Mouse (Mus musculus): ENCODE measurements around the gene Trnp1. TPM values are rescaled to one million over a fixed set of nuclear protein-coding genes. Genes with fewer than 3 reads are reported as not detected.
A peak's percentile ranks its signal among the peaks of the same experiment; 100 is the strongest.

The Trnp1 gene
- polyA plus RNA-seq (2014; fragmentation: Nextera tagmentation; extraction: Ambion mirVana), result 1.5 TPM in 2 replicates

DNA sequence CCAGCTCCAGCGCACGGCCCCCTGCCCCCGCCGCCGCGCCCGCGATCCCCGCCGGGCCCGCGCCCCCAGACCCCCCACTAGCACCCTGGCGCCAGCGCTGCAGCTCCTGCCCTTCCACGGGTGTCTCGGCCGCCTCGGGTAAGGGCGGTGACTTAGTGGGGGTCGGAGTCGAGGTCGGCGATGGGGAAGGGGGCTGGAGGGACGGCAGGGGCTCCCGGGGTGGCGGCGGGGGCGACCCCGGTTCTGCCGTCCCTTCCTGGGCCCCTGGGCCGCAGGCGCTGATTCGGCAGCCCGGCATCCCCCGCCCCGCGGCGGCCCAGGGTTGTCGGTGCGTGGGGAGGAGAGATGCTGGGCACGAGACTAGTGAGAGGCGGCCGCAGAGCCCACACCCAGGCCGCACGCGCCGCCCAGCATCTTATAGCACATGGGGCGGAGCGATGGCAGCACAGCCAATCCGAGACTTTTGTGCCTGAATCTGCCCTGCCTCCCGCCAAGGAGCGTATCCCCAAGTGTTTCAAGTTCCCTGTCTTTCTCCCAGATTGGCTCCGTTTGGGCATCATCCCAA is at the start of gene Trnp1:
TSS of gene Trnp1 (minus strand) at position 391 of the 565 bp plus-strand sequence.
- peak within 1 kb of the TSS; percentile 56 for H3K4me3 ChIP-seq (ENCODE audit: low read depth, low read length)
- ATAC-seq (ENCODE audit: low FRiP score) (peak; percentile 88), DNase-seq (ENCODE audit: low spot score, missing footprints) (peak; percentile 94)
- H3K4me2 ChIP-seq, result peak within 1 kb of the TSS; percentile 99
- no peaks in the 10 kb centered on the region for H3K36me3 ChIP-seq (ENCODE audit: control insufficient read depth, insufficient read depth, low read length)
- H3K27ac ChIP-seq (ENCODE audit: low read depth, low read length), result no peak within 1 kb of the TSS
- H3K9me3 ChIP-seq (ENCODE audit: control insufficient read depth, low read length), result no peaks in the 10 kb centered on the region
- peaks cover 67% of the 10 kb centered on the region for H3K27me3 ChIP-seq (ENCODE audit: control insufficient read depth, insufficient read depth, low read length)
- peak within 1 kb of the TSS; percentile 60 for H3K9ac ChIP-seq (ENCODE audit: low read length)
- H3K4me1 ChIP-seq (ENCODE audit: control insufficient read depth, insufficient read depth, low read length), result peaks cover 14% of the 10 kb centered on the region
- WGBS, result under 1% methylated on average over 47 of the region's 53 CpGs

DNA sequence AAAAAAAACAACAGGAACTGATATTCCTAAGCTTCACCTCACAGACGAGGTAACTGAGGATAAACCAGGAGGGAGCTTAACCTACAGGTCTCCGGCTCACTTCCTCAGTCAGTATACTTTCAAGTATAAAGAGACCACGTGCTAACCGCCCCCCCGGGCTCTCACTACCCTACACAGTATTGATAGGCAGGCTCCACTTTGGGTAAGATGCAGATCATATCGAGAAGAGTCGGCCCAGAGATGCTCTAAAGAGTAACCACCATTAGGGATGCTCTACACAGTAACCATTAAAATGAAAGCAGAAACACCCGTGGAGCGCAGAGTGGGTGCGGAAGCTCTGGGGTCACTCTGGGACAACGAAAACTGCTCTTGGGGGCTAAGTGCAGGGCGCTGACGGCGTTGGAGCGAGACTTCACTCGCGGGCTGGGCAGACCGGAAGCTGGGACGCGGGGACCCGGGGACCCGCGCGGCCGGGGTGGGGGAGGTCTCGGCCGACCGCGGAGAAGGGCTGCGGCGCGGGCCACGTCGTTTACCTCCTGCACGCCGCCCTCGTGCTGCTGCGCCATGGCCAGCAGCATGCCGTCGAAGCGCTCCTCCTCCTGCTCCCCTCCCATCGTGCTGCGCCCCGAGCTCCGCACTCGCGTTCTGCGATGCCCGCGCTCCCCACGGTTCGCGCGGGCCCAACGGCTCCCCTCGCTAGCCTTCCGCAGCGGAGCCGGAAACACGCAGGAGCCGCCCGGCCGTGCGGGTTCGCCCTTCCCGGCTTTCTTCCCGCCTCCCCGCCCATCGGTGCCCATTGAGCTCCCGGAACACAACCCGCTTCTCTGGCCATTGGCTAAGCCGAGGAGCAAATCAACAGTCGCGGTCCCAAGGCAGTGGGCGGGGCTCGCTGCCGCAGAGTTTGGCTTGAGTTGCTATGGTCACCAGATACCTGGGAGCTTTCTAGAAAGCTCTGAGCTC is 47.2 kb upstream of the Trnp1 start, which contains the start of gene Nudc:
TSS of gene Nudc (minus strand) at position 725 of the 960 bp plus-strand sequence.
- Histone ChIP-seq H3K36me3 (ENCODE audit: control insufficient read depth, insufficient read depth, low read length) (peaks cover 5% of the 10 kb centered on the region; the same call in 1 of the 2 replicates), H3K27ac (ENCODE audit: low read depth, low read length) (peak within 1 kb of the TSS; percentile 62), H3K4me1 (ENCODE audit: control insufficient read depth, insufficient read depth, low read length) (peaks cover 10% of the 10 kb centered on the region; the same call in 1 of the 2 replicates), H3K9ac (ENCODE audit: low read length) (peak within 1 kb of the TSS; percentile 75), H3K4me2 (peak within 1 kb of the TSS; percentile 78), H3K4me3 (ENCODE audit: low read depth, low read length) (peak within 1 kb of the TSS; percentile 94), H3K9me3 (ENCODE audit: control insufficient read depth, low read length) (no peaks in the 10 kb centered on the region), H3K27me3 (ENCODE audit: control insufficient read depth, insufficient read depth, low read length) (no peaks in the 10 kb centered on the region)
- WGBS, result under 1% methylated on average over 76 of the region's 77 CpGs
- ATAC-seq (ENCODE audit: low FRiP score) (peak; percentile 99), DNase-seq (ENCODE audit: low spot score, missing footprints) (peak; percentile 97)

DNA sequence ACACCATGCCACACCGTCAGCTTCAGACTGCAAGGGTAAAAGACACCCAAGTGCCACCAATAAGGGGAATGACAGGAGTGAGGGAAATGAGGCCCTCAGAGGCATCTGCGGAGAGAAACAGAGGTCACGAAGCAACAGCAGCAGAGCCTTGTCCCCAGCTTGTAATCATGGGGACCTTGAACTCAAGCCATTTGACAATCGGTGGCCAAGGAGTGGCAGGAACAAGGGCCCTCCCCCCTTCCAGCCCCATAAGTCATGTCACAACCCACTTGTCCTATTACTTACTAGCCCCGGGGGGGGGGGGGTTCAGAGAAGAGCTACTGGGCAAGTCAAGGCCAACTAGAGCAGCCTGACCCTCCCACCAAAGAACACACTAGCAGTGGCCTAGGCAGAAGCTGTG is 38.3 kb upstream of the Trnp1 start:
- WGBS, result 94% methylated on average over 5 of the region's 5 CpGs

DNA sequence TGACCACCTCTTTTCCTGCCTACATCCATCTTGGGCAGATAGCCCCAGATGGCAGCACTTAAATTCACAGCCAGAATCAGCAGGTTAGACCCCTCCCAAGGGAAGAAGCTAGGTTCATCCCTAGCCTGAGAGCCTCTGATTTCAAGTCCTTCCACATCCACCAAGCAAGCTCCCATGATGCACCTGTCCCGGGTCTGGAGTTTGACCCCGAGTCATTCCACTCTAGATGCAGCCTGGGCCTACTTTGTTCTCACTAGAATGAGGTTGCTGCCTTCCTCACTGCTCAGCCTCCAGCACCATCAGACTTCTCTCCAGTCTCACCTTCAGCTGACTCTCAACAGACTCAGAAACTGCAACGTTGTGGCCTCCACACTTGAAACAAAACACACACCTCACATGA is 37.7 kb upstream of the Trnp1 start:
- WGBS, result 95% methylated on average over 3 of the region's 3 CpGs
- no peak for ATAC-seq (ENCODE audit: low FRiP score)

More for the DNA sequence above, 38.3 kb upstream of the Trnp1 start:
- no peak overlapping the region for H3K9ac ChIP-seq (ENCODE audit: low read length)
- H3K4me3 ChIP-seq (ENCODE audit: low read depth, low read length), result no peak overlapping the region
- H3K36me3 ChIP-seq (ENCODE audit: control insufficient read depth, insufficient read depth, low read length), result peaks cover 31% of the 10 kb centered on the region
- H3K4me2 ChIP-seq, result no peak overlapping the region
- H3K27ac ChIP-seq (ENCODE audit: low read depth, low read length), result no peak overlapping the region
- H3K4me1 ChIP-seq (ENCODE audit: control insufficient read depth, insufficient read depth, low read length), result no peaks in the 10 kb centered on the region
- no peaks in the 10 kb centered on the region for H3K27me3 ChIP-seq (ENCODE audit: control insufficient read depth, insufficient read depth, low read length)
- ATAC-seq (ENCODE audit: low FRiP score), result no peak
- H3K9me3 ChIP-seq (ENCODE audit: control insufficient read depth, low read length), result no peaks in the 10 kb centered on the region
- DNase-seq (ENCODE audit: low spot score, missing footprints), result no peak

DNA sequence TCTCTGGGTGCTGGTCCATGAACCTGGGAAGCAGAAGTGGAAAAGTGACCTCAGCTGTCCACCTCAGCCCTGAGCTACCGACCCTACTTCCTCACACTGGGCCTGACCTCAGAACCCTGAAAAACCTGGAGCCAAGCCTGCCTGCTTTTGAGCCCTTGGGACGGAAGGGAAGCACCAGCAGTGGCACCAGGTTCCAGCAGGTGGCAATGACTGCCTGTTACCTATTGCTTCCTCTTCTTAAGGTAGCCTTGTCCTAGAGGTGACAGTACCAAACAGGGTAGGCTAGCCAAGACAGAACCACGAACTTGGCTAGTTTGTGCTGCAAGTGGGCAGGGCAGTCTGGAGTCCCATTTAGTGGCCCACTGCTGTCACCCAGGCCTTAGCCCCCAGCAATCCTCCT is 34.4 kb upstream of the Trnp1 start:
- Histone ChIP-seq H3K9me3 (ENCODE audit: control insufficient read depth, low read length) (no peaks in the 10 kb centered on the region), H3K36me3 (ENCODE audit: control insufficient read depth, insufficient read depth, low read length) (peaks cover 37% of the 10 kb centered on the region), H3K9ac (ENCODE audit: low read length) (no peak overlapping the region), H3K27ac (ENCODE audit: low read depth, low read length) (no peak overlapping the region), H3K27me3 (ENCODE audit: control insufficient read depth, insufficient read depth, low read length) (no peaks in the 10 kb centered on the region), H3K4me2 (no peak overlapping the region), H3K4me3 (ENCODE audit: low read depth, low read length) (no peak overlapping the region), H3K4me1 (ENCODE audit: control insufficient read depth, insufficient read depth, low read length) (no peaks in the 10 kb centered on the region)
- no peak for ATAC-seq (ENCODE audit: low FRiP score)
- WGBS, result 91% methylated on average over 3 of the region's 3 CpGs
- no peak for DNase-seq (ENCODE audit: low spot score, missing footprints)

More for the DNA sequence above, 37.7 kb upstream of the Trnp1 start:
- H3K36me3 ChIP-seq (ENCODE audit: control insufficient read depth, insufficient read depth, low read length), result peaks cover 36% of the 10 kb centered on the region
- no peak overlapping the region for H3K4me3 ChIP-seq (ENCODE audit: low read depth, low read length)
- H3K4me2 ChIP-seq, result no peak overlapping the region
- no peaks in the 10 kb centered on the region for H3K4me1 ChIP-seq (ENCODE audit: control insufficient read depth, insufficient read depth, low read length)
- no peaks in the 10 kb centered on the region for H3K9me3 ChIP-seq (ENCODE audit: control insufficient read depth, low read length)
- no peaks in the 10 kb centered on the region for H3K27me3 ChIP-seq (ENCODE audit: control insufficient read depth, insufficient read depth, low read length)
- H3K27ac ChIP-seq (ENCODE audit: low read depth, low read length), result no peak overlapping the region
- no peak overlapping the region for H3K9ac ChIP-seq (ENCODE audit: low read length)
- DNase-seq (ENCODE audit: low spot score, missing footprints), result no peak

DNA sequence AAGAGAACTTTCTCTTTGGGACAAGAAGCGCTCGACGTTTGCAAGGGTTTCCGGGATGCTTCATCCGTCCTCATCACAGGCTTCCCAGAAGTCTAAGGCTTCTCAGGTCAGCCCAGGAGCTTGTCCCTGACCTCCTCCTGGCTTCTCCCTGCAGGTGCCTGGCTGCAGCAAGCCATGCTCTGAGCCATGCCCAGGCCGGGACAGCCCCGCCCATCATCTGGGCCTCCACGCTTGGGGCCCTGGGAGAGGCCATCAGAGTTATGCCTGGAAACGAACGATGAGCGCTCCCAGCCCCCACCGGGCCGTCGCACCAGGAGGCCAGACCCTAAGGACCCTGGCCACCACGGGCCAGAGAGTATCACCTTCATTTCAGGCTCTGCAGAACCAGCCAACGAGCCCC is 29.4 kb upstream of the Trnp1 start:
- Histone ChIP-seq H3K9ac (ENCODE audit: low read length) (no peak overlapping the region), H3K4me2 (no peak overlapping the region), H3K9me3 (ENCODE audit: control insufficient read depth, low read length) (no peaks in the 10 kb centered on the region), H3K36me3 (ENCODE audit: control insufficient read depth, insufficient read depth, low read length) (peaks cover 14% of the 10 kb centered on the region), H3K27me3 (ENCODE audit: control insufficient read depth, insufficient read depth, low read length) (no peaks in the 10 kb centered on the region), H3K4me3 (ENCODE audit: low read depth, low read length) (no peak overlapping the region), H3K27ac (ENCODE audit: low read depth, low read length) (no peak overlapping the region), H3K4me1 (ENCODE audit: control insufficient read depth, insufficient read depth, low read length) (no peaks in the 10 kb centered on the region)
- DNase-seq (ENCODE audit: low spot score, missing footprints) (peak; percentile 71), ATAC-seq (ENCODE audit: low FRiP score) (no peak)
- 75% methylated on average over 16 of the region's 16 CpGs for WGBS

DNA sequence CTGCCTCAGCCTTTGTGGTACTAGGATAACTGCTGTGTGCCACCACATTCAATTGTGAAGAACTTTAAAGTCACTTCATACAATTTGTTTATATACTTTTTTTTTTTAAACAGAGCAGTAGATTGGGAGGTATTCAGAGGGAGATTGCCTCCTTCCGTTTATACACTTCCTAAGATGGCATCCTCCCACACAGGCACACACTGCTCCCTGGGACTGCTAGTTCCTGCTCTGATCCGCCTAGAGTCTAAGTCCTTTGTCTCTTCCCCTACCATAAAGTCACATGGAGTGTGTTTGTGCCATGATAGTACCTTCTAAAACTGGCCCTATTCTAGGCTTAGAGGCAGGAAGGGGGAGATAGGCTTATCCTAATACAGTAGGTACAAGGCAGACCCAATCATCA is 23.2 kb upstream of the Trnp1 start:
- DNase-seq (ENCODE audit: low spot score, missing footprints) (no peak), ATAC-seq (ENCODE audit: low FRiP score) (no peak)
- H3K4me3 ChIP-seq (ENCODE audit: low read depth, low read length), result no peak overlapping the region
- no peak overlapping the region for H3K9ac ChIP-seq (ENCODE audit: low read length)
- H3K36me3 ChIP-seq (ENCODE audit: control insufficient read depth, insufficient read depth, low read length), result no peaks in the 10 kb centered on the region
- WGBS, result 71% methylated on average over 2 of the region's 2 CpGs
- peaks cover 34% of the 10 kb centered on the region for H3K27me3 ChIP-seq (ENCODE audit: control insufficient read depth, insufficient read depth, low read length)
- H3K4me2 ChIP-seq, result no peak overlapping the region
- H3K27ac ChIP-seq (ENCODE audit: low read depth, low read length), result no peak overlapping the region
- H3K9me3 ChIP-seq (ENCODE audit: control insufficient read depth, low read length), result no peaks in the 10 kb centered on the region
- no peaks in the 10 kb centered on the region for H3K4me1 ChIP-seq (ENCODE audit: control insufficient read depth, insufficient read depth, low read length)

DNA sequence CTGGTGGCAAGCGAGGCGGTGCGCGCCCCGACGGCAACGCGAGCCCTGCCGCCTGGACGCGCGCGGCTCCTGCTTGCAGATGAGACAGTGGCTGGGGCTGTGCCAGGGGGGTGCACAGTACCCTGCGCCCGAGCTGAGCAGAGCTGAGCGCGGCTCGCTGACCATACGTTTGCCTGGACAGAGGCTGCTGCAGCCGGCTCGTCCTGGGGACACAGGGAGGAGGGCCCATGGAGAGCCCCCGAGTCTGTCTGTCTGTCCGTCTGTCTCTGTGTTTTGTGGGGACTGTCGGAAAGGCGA is 21.0 kb upstream of the Trnp1 start:
- peaks cover 34% of the 10 kb centered on the region for H3K27me3 ChIP-seq (ENCODE audit: control insufficient read depth, insufficient read depth, low read length)
- DNase-seq (ENCODE audit: low spot score, missing footprints), result peak; percentile 84
- no peaks in the 10 kb centered on the region for H3K9me3 ChIP-seq (ENCODE audit: control insufficient read depth, low read length)
- H3K9ac ChIP-seq (ENCODE audit: low read length), result no peak overlapping the region
- H3K4me3 ChIP-seq (ENCODE audit: low read depth, low read length), result peak overlapping the region; percentile 20
- 8% methylated on average over 25 of the region's 25 CpGs for WGBS
- H3K36me3 ChIP-seq (ENCODE audit: control insufficient read depth, insufficient read depth, low read length), result no peaks in the 10 kb centered on the region
- no peak for ATAC-seq (ENCODE audit: low FRiP score)
- H3K4me2 ChIP-seq, result peak overlapping the region; percentile 32
- H3K27ac ChIP-seq (ENCODE audit: low read depth, low read length), result no peak overlapping the region
- H3K4me1 ChIP-seq (ENCODE audit: control insufficient read depth, insufficient read depth, low read length), result no peaks in the 10 kb centered on the region
